Mouse (Mus musculus) hindbrain, embryonic 10.5 days (tissue): ENCODE measurements at regions not wholly inside any gene's neighbourhood (a gene's known extent, or its start where the extent isn't known, plus 50 kb on each side); places are given as distances from the start of the nearest gene placed in this dataset.

ENCODE experiments used
- DNase-seq: peaks from one replicate; pipeline ENCODE4 v3.0.0-alpha.2; 2017; ENCODE audit warnings: low spot score
- H3K27ac ChIP-seq: fragments of 300-500 bp; sonication (generic); 2 replicates; pipeline ENCODE4 v1.5.1; 2016; ENCODE audit warnings: mild to moderate bottlenecking, moderate library complexity
- H3K27me3 ChIP-seq: fragments of 300-500 bp; sonication (generic); 2 replicates; pipeline ENCODE4 v1.6.1; 2016; ENCODE audit warnings: mild to moderate bottlenecking; ENCODE audit not compliant: poor library complexity, insufficient read depth, severe bottlenecking
- H3K36me3 ChIP-seq: fragments of 300-500 bp; sonication (generic); 2 replicates; pipeline ENCODE4 v1.6.1; 2016; ENCODE audit warnings: mild to moderate bottlenecking, moderate library complexity
- H3K4me1 ChIP-seq: fragments of 300-500 bp; sonication (generic); replicated peaks from 2 replicates; pipeline ENCODE4 v1.6.1; 2016; ENCODE audit warnings: mild to moderate bottlenecking
- H3K4me3 ChIP-seq: fragments of 300-500 bp; sonication (generic); 2 replicates; pipeline ENCODE4 v1.5.1; 2016; ENCODE audit warnings: mild to moderate bottlenecking, moderate library complexity
- H3K9me3 ChIP-seq: fragments of 300-500 bp; sonication (generic); 2 replicates; pipeline ENCODE4 v1.6.1; 2016; ENCODE audit warnings: mild to moderate bottlenecking, moderate library complexity
- WGBS: fragments of 180-500 bp; shearing (Covaris S2); methylation state at CpG from one replicate; pipeline ENCODE4 v1.1.7; 2016; 5-methylcytosine and 5-hydroxymethylcytosine counted together

- peak; percentile 4 for DNase-seq
- no peaks in the 10 kb centered on the region for H3K36me3 ChIP-seq
- H3K4me3 ChIP-seq, result no peak overlapping the region
- no peaks in the 10 kb centered on the region for H3K4me1 ChIP-seq
- WGBS, result 85% methylated on average over 7 of the region's 7 CpGs
- no peaks in the 10 kb centered on the region for H3K27me3 ChIP-seq
- H3K27ac ChIP-seq, result no peak overlapping the region
- no peaks in the 10 kb centered on the region for H3K9me3 ChIP-seq
These were observed 81.7 kb downstream of the Slc35b3 start for GRCm38 (mm10) chr13:38878718-38879669.

GRCm38 (mm10) chr13:38875923-38876322, 84.8 kb downstream of the Slc35b3 start:
- Histone ChIP-seq H3K9me3 (no peaks in the 10 kb centered on the region), H3K4me1 (no peaks in the 10 kb centered on the region), H3K27me3 (no peaks in the 10 kb centered on the region), H3K36me3 (no peaks in the 10 kb centered on the region), H3K27ac (no peak overlapping the region), H3K4me3 (no peak overlapping the region)
- WGBS, result 87% methylated on average over 2 of the region's 2 CpGs
- no peak for DNase-seq

GRCm38 (mm10) chr13:38864002-38864401, 96.7 kb downstream of the Slc35b3 start:
- DNase-seq, result no peak
- WGBS, result 79% methylated on average over 4 of the region's 4 CpGs
- no peaks in the 10 kb centered on the region for H3K27me3 ChIP-seq
- H3K4me3 ChIP-seq, result no peak overlapping the region
- H3K36me3 ChIP-seq, result no peaks in the 10 kb centered on the region
- H3K4me1 ChIP-seq, result no peaks in the 10 kb centered on the region
- H3K27ac ChIP-seq, result no peak overlapping the region
- no peaks in the 10 kb centered on the region for H3K9me3 ChIP-seq

- H3K4me3 ChIP-seq, result no peak overlapping the region
- 65% methylated on average over 3 of the region's 3 CpGs for WGBS
- H3K9me3 ChIP-seq, result no peaks in the 10 kb centered on the region
- H3K27ac ChIP-seq, result no peak overlapping the region
- H3K27me3 ChIP-seq, result no peaks in the 10 kb centered on the region
- DNase-seq, result no peak
- H3K4me1 ChIP-seq, result no peaks in the 10 kb centered on the region
- H3K36me3 ChIP-seq, result no peaks in the 10 kb centered on the region
These were observed 104.9 kb downstream of the Slc35b3 start for GRCm38 (mm10) chr13:38855742-38856141.

- DNase-seq, result no peak
- no peaks in the 10 kb centered on the region for H3K27me3 ChIP-seq
- WGBS, result 89% methylated on average over 2 of the region's 2 CpGs
These were observed 105.7 kb downstream of the Slc35b3 start for GRCm38 (mm10) chr13:38854986-38855385.

GRCm38 (mm10) chr13:38852868-38853267, 107.8 kb downstream of the Slc35b3 start:
- 50% methylated on average over 9 of the region's 9 CpGs for WGBS
- H3K36me3 ChIP-seq, result no peaks in the 10 kb centered on the region
- H3K9me3 ChIP-seq, result no peaks in the 10 kb centered on the region
- H3K27ac ChIP-seq, result no peak overlapping the region
- H3K4me3 ChIP-seq, result no peak overlapping the region
- no peak for DNase-seq
- no peaks in the 10 kb centered on the region for H3K4me1 ChIP-seq
- H3K27me3 ChIP-seq, result no peaks in the 10 kb centered on the region

More at GRCm38 (mm10) chr13:38854986-38855385, 105.7 kb downstream of the Slc35b3 start:
- Histone ChIP-seq H3K36me3 (no peaks in the 10 kb centered on the region), H3K9me3 (no peaks in the 10 kb centered on the region), H3K4me1 (no peaks in the 10 kb centered on the region), H3K4me3 (no peak overlapping the region), H3K27ac (no peak overlapping the region)

- no peaks in the 10 kb centered on the region for H3K36me3 ChIP-seq
- H3K9me3 ChIP-seq, result no peaks in the 10 kb centered on the region
- no peak overlapping the region for H3K4me3 ChIP-seq
- H3K4me1 ChIP-seq, result no peaks in the 10 kb centered on the region
- no peak for DNase-seq
- WGBS, result 83% methylated on average over 7 of the region's 7 CpGs
- H3K27me3 ChIP-seq, result no peaks in the 10 kb centered on the region
- H3K27ac ChIP-seq, result no peak overlapping the region
These were observed 108.9 kb downstream of the Slc35b3 start for GRCm38 (mm10) chr13:38851820-38852219.

GRCm38 (mm10) chr13:38838231-38838630, 122.4 kb downstream of the Slc35b3 start:
- Histone ChIP-seq H3K9me3 (no peaks in the 10 kb centered on the region), H3K27ac (no peak overlapping the region), H3K4me1 (no peaks in the 10 kb centered on the region), H3K27me3 (no peaks in the 10 kb centered on the region), H3K4me3 (no peak overlapping the region), H3K36me3 (no peaks in the 10 kb centered on the region)
- DNase-seq, result no peak
- WGBS, result 75% methylated on average over 5 of the region's 5 CpGs

- no peak overlapping the region for H3K4me3 ChIP-seq
- H3K9me3 ChIP-seq, result no peaks in the 10 kb centered on the region
- no peak for DNase-seq
- H3K4me1 ChIP-seq, result no peaks in the 10 kb centered on the region
- WGBS, result 11% methylated on average over 2 of the region's 2 CpGs
- no peaks in the 10 kb centered on the region for H3K27me3 ChIP-seq
- H3K36me3 ChIP-seq, result no peaks in the 10 kb centered on the region
- H3K27ac ChIP-seq, result no peak overlapping the region
These were observed 135.0 kb downstream of the Slc35b3 start for GRCm38 (mm10) chr13:38825649-38826048.

- WGBS, result 80% methylated on average over 3 of the region's 3 CpGs
- H3K4me3 ChIP-seq, result no peak overlapping the region
These were observed 141.1 kb downstream of the Slc35b3 start for GRCm38 (mm10) chr13:38819526-38819925.

GRCm38 (mm10) chr13:38818781-38819180, 141.9 kb downstream of the Slc35b3 start:
- 82% methylated on average over 1 of the region's 1 CpGs for WGBS
- no peak for DNase-seq
- H3K9me3 ChIP-seq, result no peaks in the 10 kb centered on the region
- no peaks in the 10 kb centered on the region for H3K36me3 ChIP-seq
- H3K4me1 ChIP-seq, result no peaks in the 10 kb centered on the region; the same call in 1 of the 2 replicates
- no peaks in the 10 kb centered on the region for H3K27me3 ChIP-seq
- H3K27ac ChIP-seq, result no peak overlapping the region
- H3K4me3 ChIP-seq, result no peak overlapping the region

More at GRCm38 (mm10) chr13:38819526-38819925, 141.1 kb downstream of the Slc35b3 start:
- Histone ChIP-seq H3K27me3 (no peaks in the 10 kb centered on the region), H3K36me3 (no peaks in the 10 kb centered on the region), H3K9me3 (no peaks in the 10 kb centered on the region), H3K4me1 (no peaks in the 10 kb centered on the region; the same call in 1 of the 2 replicates), H3K27ac (no peak overlapping the region)
- DNase-seq, result no peak

GRCm38 (mm10) chr13:38816296-38816695, 144.4 kb downstream of the Slc35b3 start:
- H3K4me3 ChIP-seq, result no peak overlapping the region
- DNase-seq, result no peak

GRCm38 (mm10) chr13:38815002-38815707, 145.5 kb downstream of the Slc35b3 start:
- Histone ChIP-seq H3K27ac (no peak overlapping the region), H3K4me1 (no peaks in the 10 kb centered on the region; the same call in 1 of the 2 replicates), H3K4me3 (no peak overlapping the region), H3K36me3 (no peaks in the 10 kb centered on the region), H3K27me3 (no peaks in the 10 kb centered on the region), H3K9me3 (no peaks in the 10 kb centered on the region)
- no peak for DNase-seq
- 83% methylated on average over 19 of the region's 19 CpGs for WGBS

More at GRCm38 (mm10) chr13:38816296-38816695, 144.4 kb downstream of the Slc35b3 start:
- H3K27ac ChIP-seq, result no peak overlapping the region
- WGBS, result 87% methylated on average over 9 of the region's 9 CpGs
- H3K4me1 ChIP-seq, result no peaks in the 10 kb centered on the region; the same call in 1 of the 2 replicates
- H3K27me3 ChIP-seq, result no peaks in the 10 kb centered on the region
- no peaks in the 10 kb centered on the region for H3K36me3 ChIP-seq
- H3K9me3 ChIP-seq, result no peaks in the 10 kb centered on the region
